Mouse (Mus musculus): ENCODE data around the gene Map1s. TPM values are rescaled to one million over a fixed set of nuclear protein-coding genes. Genes with fewer than 3 reads are reported as not detected.

The Map1s gene
- polyA plus RNA-seq, 1 experiment: not detected

GRCm38 (mm10) chr8:70873364-70873985, 32.3 kb upstream of the Map1s start, which contains the start of gene Ccdc124:
Gene Ccdc124, minus strand, starts transcription at chr8:70873935.
- TF ChIP-seq POLR2A (IDR thresholded peaks at IDR 0.05; ENCODE audit: insufficient read depth, low read depth, low read length) (no peak; the same call in none of the 2 replicates), CTCF (IDR thresholded peaks at IDR 0.05; ENCODE audit: insufficient read depth, low read depth, low read length) (peak; percentile 96)
- Histone ChIP-seq H3K4me3 (ENCODE audit: insufficient read depth, low read depth, low read length) (peak within 1 kb of the TSS; percentile 95), H3K4me1 (ENCODE audit: control insufficient read depth, insufficient read depth, low read length) (peaks cover 30% of the 10 kb centered on the region), H3K27ac (ENCODE audit: insufficient read depth, low read depth, low read length) (peak within 1 kb of the TSS; percentile 98)
- 1% methylated on average over 46 of the region's 46 CpGs for WGBS

GRCm38 (mm10) chr8:70874441-70874840, 31.3 kb upstream of the Map1s start:
- TF ChIP-seq CTCF (IDR thresholded peaks at IDR 0.05; ENCODE audit: insufficient read depth, low read depth, low read length) (no peak), POLR2A (IDR thresholded peaks at IDR 0.05; ENCODE audit: insufficient read depth, low read depth, low read length) (no peak)

GRCm38 (mm10) chr8:70876382-70876781, 29.4 kb upstream of the Map1s start:
- 68% methylated on average over 4 of the region's 4 CpGs for WGBS
- no peak overlapping the region for H3K4me3 ChIP-seq (ENCODE audit: insufficient read depth, low read depth, low read length)
- TF ChIP-seq CTCF (IDR thresholded peaks at IDR 0.05; ENCODE audit: insufficient read depth, low read depth, low read length) (no peak), POLR2A (IDR thresholded peaks at IDR 0.05; ENCODE audit: insufficient read depth, low read depth, low read length) (no peak)
- H3K27ac ChIP-seq (ENCODE audit: insufficient read depth, low read depth, low read length): no peak overlapping the region
- peaks cover 22% of the 10 kb centered on the region for H3K4me1 ChIP-seq (ENCODE audit: control insufficient read depth, insufficient read depth, low read length)

More at GRCm38 (mm10) chr8:70874441-70874840, 31.3 kb upstream of the Map1s start:
- 89% methylated on average over 13 of the region's 13 CpGs for WGBS
- Histone ChIP-seq H3K4me1 (ENCODE audit: control insufficient read depth, insufficient read depth, low read length) (peaks cover 21% of the 10 kb centered on the region), H3K4me3 (ENCODE audit: insufficient read depth, low read depth, low read length) (no peak overlapping the region), H3K27ac (ENCODE audit: insufficient read depth, low read depth, low read length) (no peak overlapping the region)

- TF ChIP-seq CTCF (IDR thresholded peaks at IDR 0.05; ENCODE audit: insufficient read depth, low read depth, low read length): no peak
- TF ChIP-seq POLR2A (IDR thresholded peaks at IDR 0.05; ENCODE audit: insufficient read depth, low read depth, low read length): no peak
- Histone ChIP-seq H3K4me1 (ENCODE audit: control insufficient read depth, insufficient read depth, low read length) (peaks cover 12% of the 10 kb centered on the region), H3K27ac (ENCODE audit: insufficient read depth, low read depth, low read length) (no peak overlapping the region), H3K4me3 (ENCODE audit: insufficient read depth, low read depth, low read length) (no peak overlapping the region)
- 63% methylated on average over 2 of the region's 2 CpGs for WGBS
Measured at GRCm38 (mm10) chr8:70878178-70878577, 27.6 kb upstream of the Map1s start.

GRCm38 (mm10) chr8:70879500-70879899, 26.2 kb upstream of the Map1s start:
- WGBS: 64% methylated on average over 4 of the region's 4 CpGs
- TF ChIP-seq POLR2A (IDR thresholded peaks at IDR 0.05; ENCODE audit: insufficient read depth, low read depth, low read length) (no peak), CTCF (IDR thresholded peaks at IDR 0.05; ENCODE audit: insufficient read depth, low read depth, low read length) (no peak)
- Histone ChIP-seq H3K27ac (ENCODE audit: insufficient read depth, low read depth, low read length) (no peak overlapping the region), H3K4me1 (ENCODE audit: control insufficient read depth, insufficient read depth, low read length) (peaks cover 6% of the 10 kb centered on the region), H3K4me3 (ENCODE audit: insufficient read depth, low read depth, low read length) (no peak overlapping the region)

GRCm38 (mm10) chr8:70880126-70880525, 25.6 kb upstream of the Map1s start:
- peaks cover 6% of the 10 kb centered on the region for H3K4me1 ChIP-seq (ENCODE audit: control insufficient read depth, insufficient read depth, low read length)
- no peak for TF ChIP-seq CTCF (IDR thresholded peaks at IDR 0.05; ENCODE audit: insufficient read depth, low read depth, low read length)
- TF ChIP-seq POLR2A (IDR thresholded peaks at IDR 0.05; ENCODE audit: insufficient read depth, low read depth, low read length): no peak
- 18% methylated on average over 4 of the region's 4 CpGs for WGBS
- H3K4me3 ChIP-seq (ENCODE audit: insufficient read depth, low read depth, low read length): no peak overlapping the region
- no peak overlapping the region for H3K27ac ChIP-seq (ENCODE audit: insufficient read depth, low read depth, low read length)

- TF ChIP-seq POLR2A (IDR thresholded peaks at IDR 0.05; ENCODE audit: insufficient read depth, low read depth, low read length): no peak
- no peak for TF ChIP-seq CTCF (IDR thresholded peaks at IDR 0.05; ENCODE audit: insufficient read depth, low read depth, low read length)
- H3K27ac ChIP-seq (ENCODE audit: insufficient read depth, low read depth, low read length): no peak overlapping the region
- 61% methylated on average over 11 of the region's 11 CpGs for WGBS
- H3K4me3 ChIP-seq (ENCODE audit: insufficient read depth, low read depth, low read length): no peak overlapping the region
- H3K4me1 ChIP-seq (ENCODE audit: control insufficient read depth, insufficient read depth, low read length): peaks cover 6% of the 10 kb centered on the region
Measured at GRCm38 (mm10) chr8:70880546-70880945, 25.2 kb upstream of the Map1s start.

GRCm38 (mm10) chr8:70884186-70884585, 21.5 kb upstream of the Map1s start:
- no peak overlapping the region for H3K27ac ChIP-seq (ENCODE audit: insufficient read depth, low read depth, low read length)
- TF ChIP-seq CTCF (IDR thresholded peaks at IDR 0.05; ENCODE audit: insufficient read depth, low read depth, low read length) (no peak), POLR2A (IDR thresholded peaks at IDR 0.05; ENCODE audit: insufficient read depth, low read depth, low read length) (no peak)
- 85% methylated on average over 4 of the region's 4 CpGs for WGBS
- H3K4me3 ChIP-seq (ENCODE audit: insufficient read depth, low read depth, low read length): no peak overlapping the region
- H3K4me1 ChIP-seq (ENCODE audit: control insufficient read depth, insufficient read depth, low read length): peaks cover 6% of the 10 kb centered on the region

GRCm38 (mm10) chr8:70884683-70885082, 21.0 kb upstream of the Map1s start:
- Histone ChIP-seq H3K27ac (ENCODE audit: insufficient read depth, low read depth, low read length) (no peak overlapping the region), H3K4me1 (ENCODE audit: control insufficient read depth, insufficient read depth, low read length) (peaks cover 6% of the 10 kb centered on the region), H3K4me3 (ENCODE audit: insufficient read depth, low read depth, low read length) (no peak overlapping the region)
- no peak for TF ChIP-seq CTCF (IDR thresholded peaks at IDR 0.05; ENCODE audit: insufficient read depth, low read depth, low read length)
- WGBS: 83% methylated on average over 10 of the region's 10 CpGs
